Mouse (Mus musculus) liver, postnatal 0 days (tissue): ENCODE data around the gene Cmbl.

Experiments
- CTCF ChIP-seq: sonication (generic); IDR thresholded peaks from 2 replicates; pipeline ENCODE4 v1.5.1; 2016; ENCODE audit warnings: antibody characterized with exemption, low read depth
- EP300 ChIP-seq: IDR thresholded peaks from 2 replicates; pipeline ENCODE4 v1.6.1; 2016; ENCODE audit warnings: antibody characterized with exemption, low read depth, mild to moderate bottlenecking

GRCm38 (mm10) chr15:31562847-31563246 lies 2.3 kb upstream of the Cmbl start:
- no peak for TF ChIP-seq EP300
- TF ChIP-seq CTCF: no peak
